Mouse (Mus musculus): ENCODE data around the gene Chrm3.

- TF ChIP-seq GATA1 (IDR thresholded peaks at IDR 0.05; ENCODE audit: borderline replicate concordance, low read length): no peak
- no peak for TF ChIP-seq FLI1 (IDR thresholded peaks at IDR 0.05; ENCODE audit: low read length)
Observed at GRCm38 (mm10) chr13:10332762-10333161, 27.9 kb downstream of the Chrm3 start.
